Mouse (Mus musculus): ENCODE measurements around the gene Pde4d.

The Pde4d gene

DNA sequence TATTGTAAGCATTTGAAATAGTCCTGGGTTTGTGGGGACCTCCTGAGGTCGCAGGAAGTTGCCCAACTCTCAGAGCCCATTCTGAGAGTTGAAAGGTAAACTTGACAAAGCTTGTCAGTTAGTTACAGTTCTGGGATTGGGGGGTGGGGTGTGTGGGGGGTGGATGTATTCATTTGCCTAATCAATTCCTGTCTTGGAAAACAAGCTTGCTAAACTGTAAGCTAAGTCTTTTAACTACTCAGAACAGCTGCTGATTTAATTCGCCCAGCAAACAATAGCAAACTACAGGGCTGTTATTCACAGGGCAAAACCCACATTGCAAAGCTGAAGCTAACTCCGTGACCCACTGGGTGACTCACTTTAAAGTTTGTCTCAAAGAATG is 1183.3 kb downstream of the Pde4d start:
- no peak for TF ChIP-seq GATA4 (IDR thresholded peaks at IDR 0.05; ENCODE audit: insufficient replicate concordance, low read length)

- TF ChIP-seq GATA4 (IDR thresholded peaks at IDR 0.05; ENCODE audit: insufficient replicate concordance, low read length): no peak
Observed at GRCm38 (mm10) chr13:109635901-109636520, 1186.3 kb downstream of the Pde4d start.

GRCm38 (mm10) chr13:109638273-109638672 is 1188.5 kb downstream of the Pde4d start:
- TF ChIP-seq GATA4 (IDR thresholded peaks at IDR 0.05; ENCODE audit: insufficient replicate concordance, low read length): no peak

GRCm38 (mm10) chr13:109639286-109639685 is 1189.5 kb downstream of the Pde4d start:
- TF ChIP-seq GATA4 (IDR thresholded peaks at IDR 0.05; ENCODE audit: insufficient replicate concordance, low read length): no peak

- TF ChIP-seq GATA4 (IDR thresholded peaks at IDR 0.05; ENCODE audit: insufficient replicate concordance, low read length): no peak
Observed at GRCm38 (mm10) chr13:109641562-109641961, 1191.8 kb downstream of the Pde4d start.

DNA sequence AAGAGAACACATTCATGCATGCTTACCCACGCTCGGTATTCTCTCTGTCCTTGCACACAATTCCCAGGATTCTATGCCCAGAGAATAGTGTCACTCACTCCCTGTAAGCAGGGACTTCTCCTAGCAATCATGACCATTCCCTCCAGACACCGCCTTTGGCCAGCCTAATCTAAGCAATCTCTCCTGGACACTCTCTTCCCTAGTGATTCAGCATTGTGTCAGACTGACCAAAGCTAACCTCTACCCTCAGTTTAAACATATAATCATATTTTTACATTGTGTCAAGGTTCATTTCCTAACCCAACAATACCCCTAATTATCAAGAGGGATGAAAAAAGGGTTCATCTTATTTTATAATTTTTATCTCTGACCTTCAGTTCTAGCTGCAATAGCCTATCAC is 1193.7 kb downstream of the Pde4d start:
- no peak for TF ChIP-seq GATA4 (IDR thresholded peaks at IDR 0.05; ENCODE audit: insufficient replicate concordance, low read length)

DNA sequence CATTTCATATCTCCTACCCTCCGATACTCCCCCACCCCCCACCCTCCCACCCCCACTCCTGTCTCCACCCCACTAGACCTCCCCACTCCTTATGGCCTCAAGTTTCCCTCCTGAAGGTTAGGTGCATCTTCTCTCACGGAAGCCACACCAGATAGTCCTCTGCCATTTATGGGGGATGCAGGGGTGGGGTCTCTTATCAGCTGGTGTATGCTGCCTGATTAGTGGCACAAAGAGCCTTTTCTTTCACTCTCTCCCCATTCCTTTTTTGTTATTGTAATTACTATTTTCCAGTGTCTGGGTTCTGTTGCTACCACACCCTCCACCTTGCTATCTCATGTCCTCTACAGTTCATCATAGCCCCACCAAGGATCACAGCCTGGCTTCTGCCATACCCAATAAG is 1194.3 kb downstream of the Pde4d start:
- TF ChIP-seq GATA4 (IDR thresholded peaks at IDR 0.05; ENCODE audit: insufficient replicate concordance, low read length): no peak

DNA sequence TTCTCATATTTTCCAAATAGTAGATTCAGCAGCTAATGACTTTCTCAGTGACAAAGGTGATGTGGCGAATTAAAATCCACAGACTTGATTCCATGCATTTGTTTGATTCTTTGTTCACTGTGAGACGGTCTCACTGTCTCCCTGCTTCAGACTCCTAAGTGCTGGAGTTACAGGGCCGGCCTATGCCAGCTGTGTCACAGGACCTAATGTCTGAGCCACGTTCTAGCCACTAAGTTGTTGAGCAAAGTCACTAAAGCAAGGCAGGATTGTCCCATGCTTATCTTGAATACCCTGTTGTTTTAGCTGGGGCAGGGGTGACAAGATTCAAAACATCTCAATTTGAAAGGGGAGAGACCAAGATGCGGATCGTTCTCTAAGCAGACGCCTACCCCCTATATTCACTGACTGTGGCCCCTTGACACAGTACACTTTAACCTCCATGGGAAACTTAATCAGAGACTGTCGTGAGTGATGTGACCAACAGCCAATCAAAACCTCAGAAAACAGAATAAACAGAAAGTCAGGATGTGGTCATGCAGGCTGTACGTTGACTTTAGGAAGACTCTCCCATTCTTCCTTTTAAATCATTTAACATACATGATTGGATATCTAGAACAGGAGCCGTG is 1195.6 kb downstream of the Pde4d start:
- no peak for TF ChIP-seq GATA4 (IDR thresholded peaks at IDR 0.05; ENCODE audit: insufficient replicate concordance, low read length)

DNA sequence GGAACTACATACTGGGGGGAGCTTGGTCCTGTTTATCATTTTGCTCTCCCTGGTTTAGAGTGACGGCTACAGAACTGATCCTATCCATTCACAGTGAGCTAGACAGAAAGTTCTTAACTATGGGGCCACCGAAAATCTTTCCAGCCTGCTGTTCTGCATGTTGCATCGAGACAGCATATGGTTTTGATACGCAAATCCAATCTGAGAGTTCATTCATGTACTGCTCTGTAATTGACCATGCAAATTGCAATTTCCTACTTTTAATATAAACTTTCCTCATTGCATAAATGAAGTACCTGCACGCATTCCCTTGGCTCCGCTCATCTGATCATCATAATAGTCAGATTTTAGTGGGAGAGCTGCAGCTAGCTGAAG is 1196.1 kb downstream of the Pde4d start:
- no peak for TF ChIP-seq GATA4 (IDR thresholded peaks at IDR 0.05; ENCODE audit: insufficient replicate concordance, low read length)

GRCm38 (mm10) chr13:109646597-109647232 is 1197.0 kb downstream of the Pde4d start:
- TF ChIP-seq GATA4 (IDR thresholded peaks at IDR 0.05; ENCODE audit: insufficient replicate concordance, low read length): no peak

DNA sequence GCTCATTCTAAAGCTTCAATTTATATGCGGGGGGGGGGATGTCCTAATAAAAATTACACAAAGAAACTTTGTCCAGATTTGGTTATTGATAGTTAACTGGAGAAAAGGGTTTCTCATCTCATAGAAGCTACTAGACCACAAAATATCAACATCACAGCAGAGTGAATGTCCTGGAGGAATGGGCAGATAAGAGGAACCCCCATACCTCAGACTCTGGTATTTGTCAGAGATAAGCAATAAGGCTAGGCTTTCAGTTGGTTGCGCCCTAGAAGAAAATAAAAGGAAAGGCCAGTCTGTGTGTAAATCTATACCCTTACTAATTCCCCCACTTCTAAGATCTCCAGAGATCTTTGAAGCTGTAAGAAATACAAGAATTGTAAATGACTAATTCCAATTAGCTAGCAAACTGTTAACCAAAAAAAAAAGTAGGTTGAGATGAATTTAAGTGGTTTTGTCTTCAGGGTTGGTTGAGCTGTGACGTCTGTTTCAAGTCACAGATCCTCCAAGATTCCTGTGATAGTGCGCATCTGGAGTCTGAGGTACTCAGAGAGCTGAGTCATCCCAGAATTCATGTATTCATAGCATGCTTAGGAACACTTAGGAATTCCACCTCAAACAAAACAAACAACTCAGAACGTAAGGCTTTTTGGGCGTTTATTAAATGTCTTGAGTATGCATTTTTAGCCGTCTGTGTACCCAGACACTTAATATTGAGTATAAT is 1197.9 kb downstream of the Pde4d start:
- no peak for TF ChIP-seq GATA4 (IDR thresholded peaks at IDR 0.05; ENCODE audit: insufficient replicate concordance, low read length)

GRCm38 (mm10) chr13:109648311-109648710 is 1198.6 kb downstream of the Pde4d start:
- TF ChIP-seq GATA4 (IDR thresholded peaks at IDR 0.05; ENCODE audit: insufficient replicate concordance, low read length): no peak

DNA sequence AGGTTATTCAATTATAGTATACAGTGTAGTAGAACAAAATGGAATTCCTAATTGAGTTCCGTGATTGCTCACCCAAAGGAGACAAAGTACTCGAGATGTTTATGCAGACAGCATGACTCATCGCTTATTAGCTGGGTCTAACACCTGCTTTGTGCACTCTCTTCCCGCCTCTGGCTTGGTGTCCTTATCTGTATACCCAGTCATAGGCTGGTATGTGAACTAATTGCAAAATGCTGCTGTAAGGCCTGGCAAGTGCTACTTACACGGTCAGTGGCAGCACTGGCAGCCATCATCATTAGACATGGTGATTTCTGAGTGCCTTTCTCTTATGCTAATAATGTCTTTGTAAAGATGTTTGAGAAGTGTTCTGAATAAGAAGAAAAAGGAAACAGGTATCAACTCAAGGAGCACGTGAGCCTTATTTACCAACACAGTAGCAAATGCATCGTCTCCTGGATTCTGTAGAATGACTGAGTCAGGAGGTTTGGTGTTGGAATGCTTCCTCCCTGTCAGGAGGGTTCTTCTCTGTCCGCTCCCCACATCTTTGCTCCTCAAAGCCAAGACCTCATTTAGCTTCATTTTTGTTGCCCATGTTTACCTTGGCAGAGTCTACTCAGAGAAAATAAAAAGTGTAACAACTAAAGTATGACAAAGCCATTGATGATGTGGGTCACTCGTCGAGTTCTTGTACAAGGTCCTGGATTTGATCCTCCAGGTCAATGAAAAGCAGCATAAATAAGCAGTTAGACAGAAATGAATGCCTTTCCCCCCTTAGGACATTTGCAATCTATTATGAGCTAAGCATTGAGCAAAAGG is 1202.2 kb downstream of the Pde4d start:
- no peak for TF ChIP-seq GATA4 (IDR thresholded peaks at IDR 0.05; ENCODE audit: insufficient replicate concordance, low read length)

- no peak for TF ChIP-seq GATA4 (IDR thresholded peaks at IDR 0.05; ENCODE audit: insufficient replicate concordance, low read length)
Observed at GRCm38 (mm10) chr13:109652631-109653030, 1202.9 kb downstream of the Pde4d start.

DNA sequence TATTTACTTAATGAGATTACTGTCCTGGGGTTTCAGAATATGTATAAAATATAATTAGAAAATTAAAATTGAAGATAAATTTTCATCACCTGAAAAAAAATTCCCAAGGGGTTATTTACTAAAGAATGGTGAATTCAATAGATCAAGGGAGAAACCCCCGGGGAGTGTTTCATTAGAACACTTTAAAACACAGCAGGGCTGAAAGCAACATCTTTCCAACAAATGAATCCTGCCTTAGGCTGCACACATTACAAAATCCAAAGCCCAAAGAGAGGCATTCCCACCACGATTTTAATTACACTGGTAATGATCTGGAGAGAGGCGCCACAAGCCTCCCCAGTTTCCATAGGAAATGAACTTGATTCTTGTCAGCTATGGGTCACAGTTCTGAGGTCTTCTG is 1205.6 kb downstream of the Pde4d start:
- no peak for TF ChIP-seq GATA4 (IDR thresholded peaks at IDR 0.05; ENCODE audit: insufficient replicate concordance, low read length)
